Mouse (Mus musculus) induced T-regulatory cell, adult 2 months (primary cell): ENCODE measurements at regions not wholly inside any gene's neighbourhood (a gene's known extent, or its start where the extent isn't known, plus 50 kb on each side); places are given as distances from the start of the nearest gene placed in this dataset.

Experiments
- DNase-seq: peaks from one replicate; pipeline ENCODE4 v3.0.0-alpha.2; 2012; ENCODE audit warnings: low read depth

GRCm38 (mm10) chr3:60926024-60926547, 76.5 kb upstream of the P2ry1 start:
- DNase-seq, result no peak

- DNase-seq, result no peak
Observed at GRCm38 (mm10) chr3:60928910-60929309, 73.7 kb upstream of the P2ry1 start.

GRCm38 (mm10) chr3:60934492-60934891, 68.1 kb upstream of the P2ry1 start:
- DNase-seq, result no peak

- DNase-seq, result no peak
Observed at GRCm38 (mm10) chr3:60941451-60941850, 61.1 kb upstream of the P2ry1 start.

GRCm38 (mm10) chr3:60948897-60949296, 53.7 kb upstream of the P2ry1 start:
- no peak for DNase-seq
